Mouse (Mus musculus) embryonic facial prominence, embryonic 12.5 days (tissue): ENCODE measurements around the gene Pawr. TPM values are rescaled to one million over a fixed set of nuclear protein-coding genes. Genes with fewer than 3 reads are reported as not detected.

Experiments
- ATAC-seq: fragments of 200-750 bp; cut with Nextera tagmentation; 2 replicates; pipeline ENCODE4 v1.8.0; 2017; ENCODE audit not compliant: insufficient number of reproducible peaks, insufficient read depth, low FRiP score, low TSS enrichment
- H3K27ac ChIP-seq: fragments of 300-500 bp; sonication (generic); 2 replicates; pipeline ENCODE4 v1.5.1; 2016; ENCODE audit warnings: mild to moderate bottlenecking
- H3K27me3 ChIP-seq: fragments of 300-500 bp; sonication (generic); 2 replicates; pipeline ENCODE4 v1.6.1; 2016; ENCODE audit warnings: mild to moderate bottlenecking, moderate library complexity
- H3K36me3 ChIP-seq: fragments of 300-500 bp; sonication (generic); 2 replicates; pipeline ENCODE4 v1.6.1; 2016; ENCODE audit warnings: mild to moderate bottlenecking
- H3K4me1 ChIP-seq: fragments of 300-500 bp; sonication (generic); 2 replicates; pipeline ENCODE4 v1.6.1; 2016
- H3K4me2 ChIP-seq: fragments of 300-500 bp; sonication (generic); replicated peaks from 2 replicates; pipeline ENCODE4 v1.6.1; 2016; ENCODE audit warnings: mild to moderate bottlenecking, moderate library complexity
- H3K4me3 ChIP-seq: fragments of 300-500 bp; sonication (generic); 2 replicates; pipeline ENCODE4 v1.5.1; 2016; ENCODE audit warnings: mild to moderate bottlenecking
- H3K9ac ChIP-seq: fragments of 300-500 bp; sonication (generic); 2 replicates; pipeline ENCODE4 v1.6.1; 2016; ENCODE audit warnings: mild to moderate bottlenecking, moderate library complexity
- H3K9me3 ChIP-seq: fragments of 300-500 bp; sonication (generic); 2 replicates; pipeline ENCODE4 v1.6.1; 2016; ENCODE audit warnings: mild to moderate bottlenecking, moderate library complexity
- whole genome bisulfite sequencing: fragments of 180-500 bp; shearing (Covaris S2); methylation state at CpG from one replicate; pipeline ENCODE4 v1.1.7; 2016; 5-methylcytosine and 5-hydroxymethylcytosine counted together
- polyA plus RNA-seq: library from polyadenylated mRNA; unstranded; fragments of >200 nt; fragmentation: Nextera tagmentation; extraction: Ambion mirVana; gene quantifications from 2 replicates; pipeline ENCODE4 v1.2.1, GENCODE M21; 2016

The Pawr gene
- polyA plus RNA-seq, 1 experiment from 2014 or later: 9.2 TPM

DNA sequence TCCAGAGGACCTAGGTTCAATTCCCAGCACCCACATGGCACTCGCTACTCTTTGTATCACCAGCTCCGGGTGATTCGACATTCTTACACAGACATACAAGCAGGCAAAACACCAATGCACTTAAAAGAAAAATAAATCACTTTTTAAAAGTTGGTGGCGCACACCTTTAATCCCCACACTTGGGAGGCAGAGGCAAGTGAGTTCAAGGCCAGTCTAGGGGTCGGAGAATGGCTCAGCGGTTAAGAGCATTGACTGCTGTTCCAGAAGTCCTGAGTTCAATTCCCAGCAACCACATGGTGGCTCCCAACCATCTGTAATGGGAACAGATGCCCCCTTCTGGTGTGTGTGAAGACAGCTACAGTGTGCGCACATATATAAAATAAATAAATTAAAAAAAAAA, 16.7 kb upstream of the Pawr start:
- Histone ChIP-seq H3K27me3 (no peaks in the 10 kb centered on the region), H3K4me3 (no peak overlapping the region), H3K4me2 (no peak overlapping the region), H3K9ac (no peak overlapping the region), H3K36me3 (no peaks in the 10 kb centered on the region), H3K9me3 (no peaks in the 10 kb centered on the region), H3K27ac (no peak overlapping the region), H3K4me1 (no peaks in the 10 kb centered on the region)
- ATAC-seq: no peak
- WGBS: 96% methylated on average over 7 of the region's 7 CpGs

DNA sequence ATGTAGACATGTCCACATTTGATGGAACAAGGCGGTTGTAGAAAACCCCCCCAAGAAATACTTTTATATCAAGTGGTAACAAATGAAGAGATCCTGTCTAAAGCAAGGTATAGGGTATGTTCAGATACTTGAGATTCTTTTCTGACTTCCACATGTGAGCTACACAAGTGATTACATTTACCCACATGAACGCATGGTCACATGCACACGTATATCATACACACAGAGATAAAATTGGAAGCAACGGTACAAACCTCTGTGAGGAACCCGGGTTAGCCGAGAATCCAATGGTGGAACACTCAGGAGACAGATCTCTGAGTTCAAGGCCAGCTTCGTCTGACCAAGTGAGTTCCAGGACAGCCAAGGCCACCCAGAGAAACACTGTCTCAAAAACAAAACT, 3.6 kb upstream of the Pawr start:
- Histone ChIP-seq H3K27me3 (peaks cover 14% of the 10 kb centered on the region; the same call in 1 of the 2 replicates), H3K4me1 (no peaks in the 10 kb centered on the region), H3K4me2 (no peak overlapping the region), H3K9ac (no peak overlapping the region), H3K9me3 (no peaks in the 10 kb centered on the region), H3K4me3 (no peak overlapping the region), H3K27ac (no peak overlapping the region), H3K36me3 (no peaks in the 10 kb centered on the region)
- no peak for ATAC-seq
- 84% methylated on average over 7 of the region's 7 CpGs for WGBS

DNA sequence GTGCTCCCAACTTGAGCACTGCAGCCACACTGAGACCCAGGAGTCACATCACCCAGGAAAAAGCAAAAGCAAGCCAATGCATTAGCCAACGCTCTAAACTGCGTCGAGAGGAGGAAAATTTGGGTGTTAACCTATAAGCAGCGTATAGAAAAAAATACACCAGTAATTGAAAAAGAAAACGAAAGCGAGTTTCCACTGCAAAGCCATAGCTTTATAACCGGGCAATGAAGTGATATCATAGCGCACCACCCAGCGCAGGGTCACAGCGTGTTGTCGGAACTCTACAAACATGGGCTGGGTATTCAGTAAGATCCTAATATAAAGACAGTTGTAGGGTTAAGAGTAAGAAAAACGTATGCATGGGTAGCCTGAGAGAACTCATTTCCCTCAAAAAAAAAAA, 2.9 kb upstream of the Pawr start:
- H3K4me3 ChIP-seq: no peak overlapping the region
- no peaks in the 10 kb centered on the region for H3K9me3 ChIP-seq
- H3K27me3 ChIP-seq: peaks cover 14% of the 10 kb centered on the region; the same call in 1 of the 2 replicates
- WGBS: 90% methylated on average over 12 of the region's 12 CpGs
- no peak for ATAC-seq
- no peak overlapping the region for H3K9ac ChIP-seq
- no peaks in the 10 kb centered on the region for H3K4me1 ChIP-seq
- H3K27ac ChIP-seq: no peak overlapping the region
- H3K36me3 ChIP-seq: no peaks in the 10 kb centered on the region
- no peak overlapping the region for H3K4me2 ChIP-seq

DNA sequence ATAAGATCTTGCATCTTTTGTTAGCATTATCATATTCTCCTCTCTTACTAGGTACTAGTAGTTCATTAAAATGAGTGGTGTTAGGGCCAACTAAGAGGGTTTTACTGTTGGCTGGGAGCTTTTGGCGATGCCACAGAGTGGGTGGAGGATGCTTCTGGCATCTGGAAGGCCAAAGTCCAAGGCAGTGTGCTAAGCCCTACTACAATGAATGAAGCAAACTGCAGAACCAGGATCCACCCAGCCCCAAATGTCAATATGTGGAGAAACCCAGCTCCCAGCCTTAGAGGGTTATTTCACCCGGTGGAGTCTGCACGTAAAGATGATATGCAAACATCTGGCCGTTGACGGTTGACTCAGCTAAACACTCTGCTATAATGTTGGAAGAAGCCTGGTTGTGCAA, 2.1 kb upstream of the Pawr start:
- WGBS: 85% methylated on average over 5 of the region's 5 CpGs
- no peaks in the 10 kb centered on the region for H3K4me1 ChIP-seq
- H3K27me3 ChIP-seq: peaks cover 14% of the 10 kb centered on the region; the same call in 1 of the 2 replicates
- no peak for ATAC-seq
- no peak overlapping the region for H3K4me3 ChIP-seq
- H3K9ac ChIP-seq: no peak overlapping the region
- no peaks in the 10 kb centered on the region for H3K9me3 ChIP-seq
- H3K36me3 ChIP-seq: no peaks in the 10 kb centered on the region
- H3K4me2 ChIP-seq: no peak overlapping the region
- no peak overlapping the region for H3K27ac ChIP-seq

DNA sequence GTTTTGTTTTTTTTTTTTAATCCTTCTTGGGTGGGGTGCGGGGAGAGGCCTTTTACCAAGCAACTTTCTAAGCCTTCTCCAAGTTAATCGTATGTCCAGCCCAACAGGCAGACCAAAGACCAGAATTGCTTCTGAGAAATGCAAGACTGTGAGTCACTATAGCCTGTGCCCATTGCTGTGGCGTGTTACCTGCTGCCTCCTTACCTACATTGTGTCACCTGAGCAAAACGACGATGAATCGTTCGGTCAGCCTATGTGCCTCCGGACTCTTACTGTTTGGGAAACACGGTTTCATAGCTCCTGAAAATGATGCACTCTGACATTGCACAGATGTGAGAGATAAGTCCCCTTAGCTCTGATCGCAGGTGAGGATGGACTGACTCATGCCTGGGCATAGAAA, 957 bp upstream of the Pawr start:
- no peak overlapping the region for H3K27ac ChIP-seq
- no peaks in the 10 kb centered on the region for H3K9me3 ChIP-seq
- peak overlapping the region; percentile 92 for H3K4me2 ChIP-seq
- ATAC-seq: no peak
- peaks cover 14% of the 10 kb centered on the region; the same call in 1 of the 2 replicates for H3K27me3 ChIP-seq
- H3K9ac ChIP-seq: no peak overlapping the region
- H3K4me3 ChIP-seq: peak overlapping the region; percentile 75; the same call in 1 of the 2 replicates
- no peaks in the 10 kb centered on the region for H3K36me3 ChIP-seq
- no peaks in the 10 kb centered on the region for H3K4me1 ChIP-seq
- WGBS: 9% methylated on average over 10 of the region's 10 CpGs

DNA sequence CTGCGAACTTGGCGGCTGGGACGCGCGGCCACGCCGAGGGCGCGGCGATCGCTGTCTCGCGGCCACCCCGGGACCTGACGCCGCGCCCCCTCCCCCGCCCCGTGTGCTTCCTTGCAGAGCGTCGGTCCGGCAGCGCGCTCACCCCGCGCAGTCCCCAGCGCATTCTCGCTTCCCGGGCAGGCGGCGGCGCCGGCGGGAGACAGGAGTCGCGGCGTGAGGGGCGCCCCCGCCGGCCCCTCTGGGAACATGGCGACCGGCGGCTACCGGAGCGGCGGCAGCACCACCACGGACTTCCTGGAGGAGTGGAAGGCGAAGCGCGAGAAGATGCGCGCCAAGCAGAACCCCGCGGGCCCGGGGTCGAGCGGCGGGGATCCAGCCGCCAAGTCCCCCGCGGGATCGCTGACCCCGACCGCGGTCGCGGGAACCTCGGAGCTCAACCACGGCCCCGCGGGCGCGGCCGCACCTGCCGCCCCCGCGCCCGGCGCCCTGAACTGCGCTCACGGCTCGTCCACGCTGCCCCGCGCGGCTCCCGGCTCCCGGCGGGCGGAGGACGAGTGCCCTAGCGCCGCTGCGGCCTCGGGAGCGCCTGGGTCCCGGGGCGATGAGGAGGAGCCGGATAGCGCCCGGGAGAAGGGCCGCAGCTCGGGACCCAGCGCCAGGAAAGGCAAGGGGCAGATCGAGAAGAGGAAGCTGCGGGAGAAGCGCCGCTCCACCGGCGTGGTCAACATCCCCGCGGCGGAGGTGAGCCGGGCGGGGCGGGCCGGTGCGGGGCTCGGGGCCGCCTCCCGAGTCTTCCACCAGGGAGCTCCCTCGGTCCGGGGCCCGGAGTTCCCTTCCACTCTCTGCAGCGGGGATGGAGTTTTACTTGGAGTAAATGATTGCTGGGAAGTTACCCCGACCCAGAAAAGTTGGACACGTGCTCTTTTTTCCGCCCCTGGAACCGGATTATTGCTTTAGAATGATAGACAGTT, 935 bp downstream of the Pawr start:
- Histone ChIP-seq H3K4me2 (peak overlapping the region; percentile 92), H3K27ac (peak overlapping the region; percentile 69), H3K27me3 (peaks cover 14% of the 10 kb centered on the region; the same call in 1 of the 2 replicates), H3K9ac (peak overlapping the region; percentile 70), H3K4me1 (no peaks in the 10 kb centered on the region), H3K4me3 (peak overlapping the region; percentile 75), H3K9me3 (no peaks in the 10 kb centered on the region), H3K36me3 (no peaks in the 10 kb centered on the region)
- peak; percentile 55 for ATAC-seq
- WGBS: 1% methylated on average over 97 of the region's 129 CpGs

DNA sequence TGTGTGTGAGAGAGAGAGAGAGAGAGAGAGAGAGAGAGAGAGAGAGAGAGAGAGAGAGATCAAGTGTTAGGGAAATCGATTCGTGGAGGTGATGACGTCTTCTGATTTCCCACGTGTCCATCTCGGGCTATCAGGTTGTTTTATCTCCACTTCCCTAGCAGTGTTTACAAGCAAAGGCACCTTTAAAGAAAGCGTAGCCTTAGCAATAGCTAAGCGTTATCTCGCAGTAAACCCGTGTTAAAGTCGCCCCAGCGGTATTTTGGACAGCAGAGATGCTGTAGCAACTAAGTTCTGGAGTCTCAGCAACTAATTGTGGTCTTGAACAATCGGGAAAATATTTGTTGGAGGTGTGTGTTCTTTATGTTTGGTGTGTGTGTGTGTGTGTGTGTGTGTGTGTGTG, 1.7 kb downstream of the Pawr start:
- Histone ChIP-seq H3K9ac (0 out of 2 replicates have a peak overlapping the region, but pooled peaks have one; percentile 70), H3K27me3 (peaks cover 14% of the 10 kb centered on the region; the same call in 1 of the 2 replicates), H3K4me2 (peak overlapping the region; percentile 92), H3K36me3 (no peaks in the 10 kb centered on the region), H3K4me3 (peak overlapping the region; percentile 75), H3K27ac (no peak overlapping the region), H3K9me3 (no peaks in the 10 kb centered on the region), H3K4me1 (no peaks in the 10 kb centered on the region)
- 6% methylated on average over 12 of the region's 12 CpGs for WGBS
- no peak for ATAC-seq

DNA sequence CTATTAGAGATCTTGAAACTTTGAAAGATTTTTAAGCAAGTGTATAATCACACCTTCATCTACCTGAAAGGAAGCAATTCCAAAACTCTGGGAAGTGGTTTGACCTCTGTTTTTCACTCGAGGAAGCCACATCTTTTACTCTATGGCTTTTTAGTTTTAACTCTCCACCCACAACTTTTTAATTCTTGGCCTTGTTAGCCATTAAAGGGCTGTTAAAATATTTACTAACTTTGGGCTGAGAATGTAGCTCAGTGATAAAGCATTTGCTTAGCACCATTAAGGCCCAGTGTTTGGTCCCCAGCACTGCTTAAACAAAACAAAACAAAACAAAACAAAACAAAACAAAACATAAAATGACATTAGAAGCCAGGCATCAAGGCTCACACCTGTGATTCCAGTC, 2.2 kb downstream of the Pawr start:
- H3K4me1 ChIP-seq: no peaks in the 10 kb centered on the region
- H3K4me3 ChIP-seq: peak overlapping the region; percentile 75; the same call in 1 of the 2 replicates

DNA sequence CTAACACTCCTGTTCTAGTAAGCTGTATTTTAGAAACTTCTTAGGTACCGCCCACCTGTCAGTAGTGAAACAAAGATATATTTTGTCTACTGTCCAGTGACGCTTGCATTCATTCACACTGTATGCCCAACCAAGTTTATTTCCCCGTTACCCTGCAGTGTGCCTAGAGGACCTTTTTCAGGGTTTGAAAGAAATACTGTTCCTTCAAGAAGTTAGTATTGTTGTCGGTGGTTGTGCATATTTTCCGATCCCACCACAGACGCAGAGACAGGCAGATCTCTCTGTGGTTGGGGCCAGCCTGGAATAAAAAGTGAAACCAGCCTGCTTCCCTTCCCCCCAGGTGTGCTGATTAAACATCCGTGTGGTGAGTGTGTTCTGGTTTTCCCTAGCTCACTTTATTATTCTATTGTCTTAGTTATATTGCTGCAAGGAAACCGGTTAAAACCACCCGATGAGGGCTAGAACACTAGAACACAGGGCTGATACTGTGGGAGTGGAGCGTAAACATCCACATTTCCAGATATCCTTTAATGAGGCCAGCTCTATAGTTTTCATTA, 3.9 kb downstream of the Pawr start:
- Histone ChIP-seq H3K36me3 (no peaks in the 10 kb centered on the region), H3K9ac (no peak overlapping the region), H3K4me2 (no peak overlapping the region), H3K9me3 (no peaks in the 10 kb centered on the region), H3K27me3 (peaks cover 5% of the 10 kb centered on the region; the same call in 1 of the 2 replicates), H3K4me3 (no peak overlapping the region), H3K4me1 (no peaks in the 10 kb centered on the region), H3K27ac (no peak overlapping the region)
- no peak for ATAC-seq
- 90% methylated on average over 10 of the region's 10 CpGs for WGBS

More for the DNA sequence above, 2.2 kb downstream of the Pawr start:
- H3K27ac ChIP-seq: no peak overlapping the region
- H3K9me3 ChIP-seq: no peaks in the 10 kb centered on the region
- ATAC-seq: no peak
- no peaks in the 10 kb centered on the region for H3K36me3 ChIP-seq
- H3K27me3 ChIP-seq: peaks cover 14% of the 10 kb centered on the region; the same call in 1 of the 2 replicates
- 23% methylated on average over 1 of the region's 1 CpGs for WGBS
- peak overlapping the region; percentile 92 for H3K4me2 ChIP-seq
- H3K9ac ChIP-seq: no peak overlapping the region

DNA sequence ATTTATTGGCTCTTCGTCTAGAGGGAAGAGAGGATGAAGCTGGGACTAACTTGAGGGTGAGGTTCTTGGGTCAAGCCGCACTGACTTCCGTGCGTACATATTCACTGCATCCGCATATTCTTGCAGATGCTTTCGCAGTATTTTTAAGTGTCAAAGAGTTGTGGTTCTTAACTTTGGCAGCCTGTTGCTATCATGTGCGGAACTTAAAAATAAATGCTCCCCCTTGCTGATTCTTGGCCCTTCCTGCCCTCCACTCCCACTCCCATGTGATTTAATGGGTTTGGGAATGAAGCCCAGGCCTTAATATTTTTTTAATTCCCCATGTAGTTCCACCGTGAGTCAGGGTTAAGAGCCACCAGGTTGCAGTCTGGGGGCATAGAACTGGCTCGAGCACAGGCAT, 4.7 kb downstream of the Pawr start:
- Histone ChIP-seq H3K9ac (no peak overlapping the region), H3K36me3 (no peaks in the 10 kb centered on the region), H3K27ac (no peak overlapping the region), H3K4me1 (no peaks in the 10 kb centered on the region), H3K27me3 (no peaks in the 10 kb centered on the region), H3K9me3 (no peaks in the 10 kb centered on the region), H3K4me3 (no peak overlapping the region), H3K4me2 (no peak overlapping the region)
- 90% methylated on average over 9 of the region's 9 CpGs for WGBS
- ATAC-seq: no peak

DNA sequence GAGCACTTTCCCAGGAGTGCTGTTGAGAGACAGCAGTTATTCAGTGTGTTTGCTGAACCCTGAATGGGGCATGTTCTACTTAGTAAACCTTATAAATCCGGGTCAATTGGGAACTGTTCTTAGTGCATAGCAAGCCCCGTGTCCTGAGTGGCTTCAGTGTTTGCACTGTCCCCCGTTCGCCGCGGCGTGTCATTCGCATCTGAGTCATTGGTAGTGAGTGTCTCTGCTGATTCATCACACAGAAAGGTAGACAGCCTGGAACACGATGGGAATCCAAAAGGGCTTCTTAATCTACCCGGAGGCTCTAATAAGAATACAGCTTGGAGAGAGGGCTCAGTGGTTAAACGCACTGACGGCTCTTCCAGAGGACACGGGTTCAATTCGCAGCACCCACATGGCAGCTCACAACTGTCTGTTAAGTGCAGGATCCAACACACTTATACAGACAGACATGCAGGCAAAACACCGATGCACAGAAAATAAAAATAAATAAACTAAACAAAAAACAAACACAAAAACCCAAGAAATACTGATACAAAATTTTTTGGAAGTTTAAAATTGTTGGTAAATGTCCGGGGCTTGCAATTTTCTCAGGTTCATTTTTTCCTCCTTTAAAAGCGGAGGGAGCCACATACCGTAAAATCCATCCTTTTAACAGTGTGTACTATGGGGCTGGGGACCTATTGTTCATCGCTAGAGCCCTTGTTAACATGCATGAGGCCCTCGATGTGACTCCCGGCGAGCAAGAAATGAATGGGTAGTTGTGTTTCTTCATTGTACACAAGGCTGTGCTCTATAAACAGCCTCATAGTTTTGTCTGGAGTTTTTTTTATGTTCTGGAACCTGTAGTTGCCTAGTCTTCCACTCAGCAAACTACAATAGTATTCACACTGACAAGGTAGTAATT, 6.4 kb downstream of the Pawr start:
- Histone ChIP-seq H3K27me3 (no peaks in the 10 kb centered on the region), H3K9ac (no peak overlapping the region), H3K4me1 (no peaks in the 10 kb centered on the region), H3K27ac (no peak overlapping the region), H3K36me3 (no peaks in the 10 kb centered on the region), H3K4me2 (no peak overlapping the region), H3K4me3 (no peak overlapping the region), H3K9me3 (no peaks in the 10 kb centered on the region)
- ATAC-seq: no peak
- WGBS: 78% methylated on average over 22 of the region's 22 CpGs
